Mouse (Mus musculus): Measurements from ENCODE around the gene Hcrtr1.

Gene Hcrtr1

DNA sequence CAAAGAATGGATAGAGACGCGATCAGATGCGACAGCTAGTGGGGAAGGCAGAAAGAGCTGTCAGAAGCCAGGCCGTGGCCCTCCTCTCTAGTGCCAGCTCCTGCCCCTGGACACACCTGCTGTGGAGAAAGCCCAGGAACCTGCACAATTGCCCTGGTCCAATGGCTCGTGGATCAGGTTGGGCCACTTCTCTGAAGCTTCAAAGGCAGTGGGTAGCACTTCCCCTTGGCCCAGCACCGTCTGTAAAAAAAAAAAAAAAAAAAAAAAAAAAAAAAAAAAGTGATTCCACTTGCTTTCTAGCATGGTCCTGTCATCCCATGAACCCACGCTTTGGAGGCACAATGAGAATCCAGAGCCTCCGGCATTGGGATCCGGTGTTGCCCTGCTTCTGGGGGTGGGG lies 28.7 kb upstream of the Hcrtr1 start:
- no peak for DNase-seq (ENCODE audit: low spot score)

GRCm38 (mm10) chr4:130167321-130167720 lies 28.2 kb upstream of the Hcrtr1 start:
- no peak for DNase-seq (ENCODE audit: low spot score)

- DNase-seq (ENCODE audit: low spot score): no peak
Observed at GRCm38 (mm10) chr4:130166592-130166991, 27.4 kb upstream of the Hcrtr1 start.

- DNase-seq (ENCODE audit: low spot score): no peak
Observed at GRCm38 (mm10) chr4:130166061-130166460, 26.9 kb upstream of the Hcrtr1 start.

- DNase-seq (ENCODE audit: low spot score): no peak
Observed at GRCm38 (mm10) chr4:130164121-130164520, 25.0 kb upstream of the Hcrtr1 start.

DNA sequence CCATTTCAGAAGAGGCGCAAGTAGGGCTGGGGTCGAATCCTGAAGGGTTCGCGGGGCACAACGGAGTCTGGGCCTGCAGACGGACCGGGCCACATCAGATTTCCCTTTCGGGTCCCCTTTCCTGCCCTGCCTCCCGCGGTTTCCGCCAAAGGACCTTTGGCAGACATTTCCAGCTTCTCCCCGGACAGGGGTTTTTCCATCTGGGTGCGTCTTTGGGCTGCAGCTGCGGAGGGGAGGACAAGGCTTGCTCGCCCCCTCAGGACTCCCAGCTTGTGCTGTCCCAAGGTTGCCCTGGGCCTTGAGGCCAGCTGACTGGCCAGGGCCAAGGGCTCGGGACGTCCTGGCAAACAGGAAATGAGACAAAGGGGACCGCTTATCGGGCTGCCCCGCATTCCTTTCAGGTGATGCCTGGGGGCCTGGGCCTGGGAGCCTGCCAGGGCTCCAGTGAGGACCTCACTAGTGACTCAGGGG lies 24.3 kb upstream of the Hcrtr1 start:
- DNase-seq (ENCODE audit: low spot score): peak; percentile 57

DNA sequence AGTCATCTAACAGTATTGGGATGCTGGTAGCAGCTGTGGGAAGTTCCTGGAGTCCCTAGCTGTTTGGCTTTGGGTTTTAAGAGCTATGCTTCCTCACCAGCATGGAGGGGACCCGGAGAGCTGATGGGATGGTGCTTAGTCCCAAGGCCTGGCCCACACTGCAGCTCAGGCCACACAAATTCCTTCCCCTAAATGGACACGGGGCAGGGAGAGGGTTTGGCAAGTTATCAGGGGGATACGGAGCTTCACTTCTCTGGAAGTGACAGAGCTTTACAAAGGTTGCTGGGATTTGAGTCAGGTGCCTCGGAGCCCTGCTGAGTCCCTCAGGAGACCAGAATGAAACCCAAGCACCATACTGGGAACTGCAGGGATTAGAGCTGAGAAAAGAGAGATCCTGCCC lies 22.2 kb upstream of the Hcrtr1 start:
- no peak for DNase-seq (ENCODE audit: low spot score)

DNA sequence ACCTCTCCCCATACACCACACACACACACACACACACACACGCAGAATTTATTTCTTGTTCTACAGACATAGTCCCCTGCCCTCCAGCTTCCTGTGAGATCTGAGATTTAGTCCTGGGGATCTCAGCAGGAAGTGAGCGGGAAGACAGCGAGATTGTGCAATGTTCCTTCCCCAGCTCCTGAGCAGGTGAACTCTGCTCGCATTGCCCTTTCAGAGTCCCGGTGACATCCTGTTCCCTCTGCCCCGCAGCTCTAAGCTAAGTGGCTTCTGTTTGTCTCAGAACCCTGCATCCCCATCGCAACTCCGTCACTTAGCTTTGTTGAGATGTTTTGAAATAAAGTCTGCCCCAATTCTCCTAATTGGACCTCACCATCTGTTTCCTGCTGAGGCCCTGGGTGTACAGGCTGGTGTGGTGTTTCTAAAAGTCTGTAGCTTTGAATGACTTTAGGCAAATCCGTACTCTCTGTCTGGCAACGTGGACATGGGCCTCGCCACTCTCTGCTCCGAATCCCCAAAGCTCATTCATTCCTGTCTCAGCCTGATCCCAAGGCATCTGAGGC lies 17.7 kb upstream of the Hcrtr1 start:
- no peak for DNase-seq (ENCODE audit: low spot score)

GRCm38 (mm10) chr4:130154250-130154649 lies 15.1 kb upstream of the Hcrtr1 start:
- no peak for DNase-seq (ENCODE audit: low spot score)

DNA sequence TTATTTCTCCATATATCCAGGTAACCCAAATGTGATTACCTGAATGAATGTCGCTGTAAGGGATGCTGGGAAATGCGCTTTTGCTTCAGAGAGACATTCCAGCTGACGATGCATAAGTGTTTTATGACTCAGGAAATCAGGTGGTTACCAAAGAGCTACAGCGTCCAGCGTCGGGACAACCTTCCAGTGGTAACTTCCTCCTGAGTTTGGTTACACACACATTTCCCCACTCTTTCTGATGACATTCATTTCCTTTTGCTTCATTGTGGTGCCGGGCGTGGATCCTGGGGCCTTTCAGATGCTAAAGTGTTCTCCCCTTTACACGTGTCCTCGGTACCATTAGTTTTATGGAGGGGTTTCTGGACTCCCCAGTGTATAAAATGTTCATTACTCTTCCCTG lies 9.2 kb upstream of the Hcrtr1 start:
- no peak for DNase-seq (ENCODE audit: low spot score)

DNA sequence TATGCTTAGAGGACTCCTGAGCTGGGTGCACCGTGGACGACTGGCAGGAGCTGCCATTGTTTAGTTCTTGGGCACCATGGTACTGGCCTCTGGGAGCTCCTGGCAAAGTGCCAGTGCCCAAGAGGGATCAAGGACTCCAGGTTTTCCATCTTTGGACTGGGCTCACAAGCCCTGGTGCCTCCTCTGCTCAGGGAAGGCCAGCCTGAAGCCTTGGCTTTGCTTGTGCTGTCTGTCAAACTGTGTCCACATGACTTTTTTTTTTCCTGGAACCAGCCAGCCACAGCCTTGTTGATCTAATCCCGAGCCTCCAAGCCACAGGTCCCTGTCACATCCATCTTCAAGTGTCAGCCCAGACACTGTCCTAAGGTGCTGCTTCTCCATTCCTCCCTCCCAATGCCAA lies 2.6 kb upstream of the Hcrtr1 start:
- no peak for DNase-seq (ENCODE audit: low spot score)

DNA sequence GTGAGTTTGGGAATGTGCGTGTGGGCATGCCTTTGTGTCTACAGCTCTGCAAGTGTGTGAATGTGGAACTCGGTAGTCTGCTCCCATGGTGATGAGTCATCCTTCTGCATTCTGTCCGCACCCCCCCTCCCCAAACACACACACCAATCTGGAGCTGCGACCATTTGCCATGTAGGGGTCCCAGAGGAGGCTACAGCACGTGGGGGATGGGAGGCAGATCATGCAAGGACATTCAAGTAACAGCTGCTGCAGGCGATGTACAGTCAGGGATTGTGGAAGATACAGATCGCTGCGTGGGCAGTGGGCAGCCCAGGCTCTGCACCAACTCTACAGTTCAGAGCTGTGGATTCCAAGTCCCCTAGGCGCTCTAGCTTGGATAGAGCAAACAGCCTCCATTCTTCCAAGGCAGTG lies 1.8 kb upstream of the Hcrtr1 start:
- no peak for DNase-seq (ENCODE audit: low spot score)

DNA sequence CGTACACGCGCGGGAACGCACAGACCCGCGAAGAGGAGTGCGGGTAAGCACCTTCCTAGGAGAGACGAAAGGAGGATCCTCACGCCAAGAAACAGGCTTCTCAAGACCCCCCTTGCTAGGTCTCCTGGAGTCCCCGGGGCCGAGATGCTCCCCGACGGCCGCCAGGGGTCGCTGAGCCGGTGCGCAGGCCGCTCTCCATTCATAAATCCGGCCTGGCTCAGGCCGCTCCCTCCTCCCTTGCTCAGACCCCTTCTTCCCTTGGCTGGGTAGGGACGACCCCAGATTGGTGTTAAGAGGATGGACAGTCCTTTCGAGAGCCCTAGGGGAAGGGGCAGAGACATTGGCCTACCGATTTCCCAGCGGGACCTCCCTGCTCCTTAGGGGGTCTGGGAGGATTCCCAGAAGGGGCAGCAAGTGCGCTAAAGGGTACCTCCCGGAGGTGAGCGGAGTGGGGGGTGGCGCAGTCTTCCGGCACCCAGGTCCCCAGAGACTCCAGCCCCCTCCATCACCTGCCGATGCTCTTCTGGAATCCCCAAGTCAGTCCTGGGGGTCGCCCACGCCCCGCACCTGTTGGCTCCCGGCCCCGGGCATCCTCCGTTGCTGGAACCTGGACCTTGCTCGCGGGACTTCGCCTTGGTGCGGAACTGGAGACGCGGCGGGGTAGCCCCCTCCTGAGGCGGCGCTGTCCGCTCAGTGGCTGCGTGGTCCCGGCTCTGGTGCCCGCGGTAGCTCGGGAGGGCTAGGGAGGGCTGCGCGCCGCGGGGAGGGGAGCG lies 532 bp downstream of the Hcrtr1 start:
- peak; percentile 89 for DNase-seq (ENCODE audit: low spot score)

- no peak for DNase-seq (ENCODE audit: low spot score)
Observed at GRCm38 (mm10) chr4:130133399-130133798, 5.8 kb downstream of the Hcrtr1 start.

- no peak for DNase-seq (ENCODE audit: low spot score)
Observed at GRCm38 (mm10) chr4:130131448-130132105, 7.6 kb downstream of the Hcrtr1 start.

- DNase-seq (ENCODE audit: low spot score): no peak
Observed at GRCm38 (mm10) chr4:130130641-130131350, 8.4 kb downstream of the Hcrtr1 start.

DNA sequence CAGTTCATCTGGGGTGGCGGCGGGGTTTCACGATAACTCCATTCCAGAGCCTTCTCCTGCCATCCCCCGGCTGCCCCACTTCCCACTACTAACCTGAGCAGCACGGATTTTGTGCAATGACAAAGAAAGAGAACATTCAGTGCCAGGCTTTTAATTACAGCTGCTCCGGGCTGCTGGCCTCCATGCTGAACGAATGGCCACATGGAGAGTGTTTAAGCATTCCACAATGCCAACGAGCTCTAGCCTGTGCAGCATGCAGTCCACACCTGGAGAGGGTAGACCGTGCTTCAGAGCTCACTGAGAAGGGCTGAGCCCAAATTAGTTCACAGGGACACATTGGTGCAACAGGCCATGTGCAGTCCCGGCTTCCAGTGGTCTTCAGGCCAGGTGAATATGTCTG lies 9.1 kb downstream of the Hcrtr1 start:
- DNase-seq (ENCODE audit: low spot score): no peak

GRCm38 (mm10) chr4:130128907-130129306 lies 10.3 kb downstream of the Hcrtr1 start:
- no peak for DNase-seq (ENCODE audit: low spot score)

- no peak for DNase-seq (ENCODE audit: low spot score)
Observed at GRCm38 (mm10) chr4:130125935-130126334, 13.2 kb downstream of the Hcrtr1 start.

GRCm38 (mm10) chr4:130125164-130125563 lies 14.0 kb downstream of the Hcrtr1 start:
- no peak for DNase-seq (ENCODE audit: low spot score)

DNA sequence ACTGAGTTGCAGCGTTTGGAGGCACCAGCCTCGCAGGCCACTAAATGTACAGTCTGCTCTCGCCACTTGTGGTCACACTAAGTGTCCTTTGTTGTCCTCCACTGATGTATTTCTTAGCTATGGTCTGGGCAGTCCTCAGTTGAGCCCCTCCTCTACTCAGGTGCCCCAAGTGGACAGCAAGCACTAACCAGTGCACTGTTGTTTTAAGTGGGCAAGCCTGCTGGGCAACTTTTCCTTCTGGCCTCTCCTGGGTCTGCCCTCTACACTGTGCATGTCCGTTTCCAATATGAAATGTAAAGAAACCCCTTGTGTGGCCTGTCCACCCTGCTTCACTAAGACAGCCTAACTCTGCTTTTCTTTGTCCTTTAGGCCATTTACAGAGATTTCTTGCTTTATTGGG lies 15.0 kb downstream of the Hcrtr1 start:
- no peak for DNase-seq (ENCODE audit: low spot score)

DNA sequence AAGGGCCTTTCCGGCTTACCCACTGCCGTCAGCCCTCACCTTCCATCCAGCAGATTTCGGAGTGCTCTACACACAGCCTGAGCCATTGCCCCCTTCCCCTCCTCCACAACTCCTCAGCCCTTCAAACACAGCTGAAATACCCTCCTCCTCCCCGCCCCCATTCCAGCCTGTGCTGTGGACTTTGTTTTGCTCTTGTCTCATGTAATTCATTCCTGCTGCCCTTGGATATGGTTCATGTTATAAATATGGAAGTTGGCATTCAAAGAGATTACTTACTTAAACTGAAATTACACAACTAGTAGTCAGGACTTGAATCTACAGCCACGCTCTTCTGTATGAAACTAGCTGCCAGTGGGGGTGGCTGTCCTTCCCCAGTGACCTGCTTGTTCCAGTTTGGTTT lies 16.1 kb downstream of the Hcrtr1 start:
- DNase-seq (ENCODE audit: low spot score): no peak

DNA sequence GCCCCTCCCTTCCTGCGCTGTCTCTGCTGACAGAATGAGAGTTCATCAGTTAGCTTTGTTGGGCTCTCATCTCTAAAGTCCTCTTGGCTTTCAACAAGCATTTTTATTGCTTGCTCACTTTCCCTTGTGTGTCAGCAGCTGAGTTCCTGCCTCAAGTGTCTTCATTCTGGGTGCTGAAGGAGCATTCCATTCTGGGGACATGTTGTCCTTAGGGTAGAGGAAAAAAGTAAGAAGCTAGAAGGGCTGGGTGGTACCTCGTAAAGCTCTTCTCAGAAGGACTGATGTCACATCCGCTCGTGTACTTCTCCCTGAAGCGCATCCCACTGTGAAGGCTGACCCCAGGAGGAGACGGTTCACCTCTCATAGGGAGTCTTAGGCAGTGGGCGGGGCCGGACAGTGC lies 17.6 kb downstream of the Hcrtr1 start:
- DNase-seq (ENCODE audit: low spot score): no peak

All from testis, postnatal 10 days (tissue).